Mouse (Mus musculus) lung, postnatal 0 days (tissue): ENCODE measurements at regions not wholly inside any gene's neighbourhood (a gene's known extent, or its start where the extent isn't known, plus 50 kb on each side); places are given as distances from the start of the nearest gene placed in this dataset.
"Not testable (repeated sequence)": the region's sequence is repeated elsewhere in the genome, so short reads cannot be mapped to it uniquely, and the experiment has no call there.

Experiments
- ATAC-seq: fragments of 200-750 bp; cut with Nextera tagmentation; 2 replicates; pipeline ENCODE4 v1.8.0; 2017; ENCODE audit warnings: moderate library complexity
- DNase-seq: peaks from one replicate; pipeline ENCODE4 v3.0.0-alpha.2; 2016; ENCODE audit warnings: low spot score
- H3K27ac ChIP-seq: fragments of 300-500 bp; sonication (generic); 2 replicates; pipeline ENCODE4 v1.5.1; 2014; ENCODE audit warnings: antibody characterized with exemption, mild to moderate bottlenecking, low read length, mixed read lengths
- H3K27me3 ChIP-seq: fragments of 300-500 bp; sonication (generic); replicated peaks from 2 replicates; pipeline ENCODE4 v1.6.1; 2014; ENCODE audit warnings: low read length, mixed read lengths; ENCODE audit not compliant: insufficient read depth
- H3K36me3 ChIP-seq: fragments of 300-500 bp; sonication (generic); 2 replicates; pipeline ENCODE4 v1.6.1; 2014; ENCODE audit warnings: low read length, mixed read lengths; ENCODE audit not compliant: insufficient read depth
- H3K4me1 ChIP-seq: fragments of 300-500 bp; sonication (generic); 2 replicates; pipeline ENCODE4 v1.6.1; 2014; ENCODE audit warnings: antibody characterized with exemption, low read depth, low read length, mixed read lengths; ENCODE audit not compliant: insufficient read depth
- H3K4me2 ChIP-seq: fragments of 300-500 bp; sonication (generic); replicated peaks from 2 replicates; pipeline ENCODE4 v1.6.1; 2014; ENCODE audit warnings: low read depth, mild to moderate bottlenecking, low read length, moderate library complexity, mixed read lengths
- H3K4me3 ChIP-seq: fragments of 300-500 bp; sonication (generic); 2 replicates; pipeline ENCODE4 v1.5.1; 2014; ENCODE audit warnings: low read depth, low read length
- H3K9ac ChIP-seq: fragments of 300-500 bp; sonication (generic); replicated peaks from 2 replicates; pipeline ENCODE4 v1.6.1; 2014; ENCODE audit warnings: low read depth, mild to moderate bottlenecking
- H3K9me3 ChIP-seq: fragments of 300-500 bp; sonication (generic); 2 replicates; pipeline ENCODE4 v1.6.1; 2016; ENCODE audit warnings: low read length, mixed read lengths
- CTCF ChIP-seq: IDR thresholded peaks from 2 replicates; pipeline ENCODE4 v1.5.1; 2016; ENCODE audit warnings: antibody characterized with exemption, mild to moderate bottlenecking
- EP300 ChIP-seq: IDR thresholded peaks from 2 replicates; pipeline ENCODE4 v1.6.1; 2016; ENCODE audit warnings: antibody characterized with exemption, mild to moderate bottlenecking, control low read depth
- WGBS: fragments of 180-500 bp; shearing (Covaris S2); extraction: QIAGEN DNeasy Blood & Tissue Kit; methylation state at CpG from one replicate; pipeline ENCODE4 v1.1.7; 2014; 5-methylcytosine and 5-hydroxymethylcytosine counted together

GRCm38 (mm10) chr1:12577027-12577703 lies 1163.3 kb downstream of the A830018L16Rik start:
- 22% methylated on average over 12 of the region's 13 CpGs for WGBS
- no peak for TF ChIP-seq CTCF
- no peaks in the 10 kb centered on the region for H3K9me3 ChIP-seq
- DNase-seq (no peak), ATAC-seq (no peak)
- no peak overlapping the region for H3K9ac ChIP-seq
- H3K4me1 ChIP-seq = no peaks in the 10 kb centered on the region
- H3K27me3 ChIP-seq = no peaks in the 10 kb centered on the region
- H3K36me3 ChIP-seq = no peaks in the 10 kb centered on the region
- H3K27ac ChIP-seq = no peak overlapping the region
- H3K4me2 ChIP-seq = no peak overlapping the region
- no peak overlapping the region for H3K4me3 ChIP-seq

GRCm38 (mm10) chr1:12577978-12578377 lies 1164.1 kb downstream of the A830018L16Rik start:
- Histone ChIP-seq H3K4me2 (no peak overlapping the region), H3K9ac (no peak overlapping the region), H3K27me3 (no peaks in the 10 kb centered on the region), H3K4me3 (no peak overlapping the region), H3K36me3 (no peaks in the 10 kb centered on the region), H3K27ac (no peak overlapping the region), H3K9me3 (no peaks in the 10 kb centered on the region), H3K4me1 (no peaks in the 10 kb centered on the region)
- no peak for TF ChIP-seq EP300
- no peak for TF ChIP-seq CTCF
- DNase-seq = no peak
- 97% methylated on average over 1 of the region's 1 CpGs for WGBS
- no peak for ATAC-seq

- ATAC-seq (no peak), DNase-seq (no peak)
Observed at GRCm38 (mm10) chr1:12583012-12583411, 1169.1 kb downstream of the A830018L16Rik start.

GRCm38 (mm10) chr1:12586981-12587380 lies 1173.1 kb downstream of the A830018L16Rik start:
- not testable (repeated sequence) for H3K4me2 ChIP-seq, H3K4me3 ChIP-seq, H3K27ac ChIP-seq, H3K4me1 ChIP-seq, DNase-seq, H3K9me3 ChIP-seq, H3K9ac ChIP-seq, ATAC-seq, H3K27me3 ChIP-seq, H3K36me3 ChIP-seq
- 92% methylated on average over 6 of the region's 6 CpGs for WGBS

More at GRCm38 (mm10) chr1:12583012-12583411, 1169.1 kb downstream of the A830018L16Rik start:
- Histone ChIP-seq H3K9me3 (no peaks in the 10 kb centered on the region), H3K27ac (no peak overlapping the region), H3K4me2 (no peak overlapping the region), H3K4me1 (no peaks in the 10 kb centered on the region), H3K27me3 (no peaks in the 10 kb centered on the region), H3K36me3 (no peaks in the 10 kb centered on the region), H3K9ac (no peak overlapping the region), H3K4me3 (no peak overlapping the region)
- TF ChIP-seq EP300 (no peak), CTCF (no peak)
- 84% methylated on average over 3 of the region's 3 CpGs for WGBS

- no peak for TF ChIP-seq EP300
- TF ChIP-seq CTCF = no peak
- Histone ChIP-seq H3K9ac (no peak overlapping the region), H3K27ac (no peak overlapping the region), H3K27me3 (no peaks in the 10 kb centered on the region), H3K9me3 (no peaks in the 10 kb centered on the region), H3K4me3 (no peak overlapping the region), H3K4me1 (no peaks in the 10 kb centered on the region), H3K36me3 (no peaks in the 10 kb centered on the region), H3K4me2 (no peak overlapping the region)
- no peak for DNase-seq
- WGBS = 75% methylated on average over 4 of the region's 4 CpGs
- ATAC-seq = no peak
Observed at GRCm38 (mm10) chr1:12612102-12612501, 1198.2 kb downstream of the A830018L16Rik start.

- no peaks in the 10 kb centered on the region for H3K4me1 ChIP-seq
- no peak overlapping the region for H3K27ac ChIP-seq
- no peak overlapping the region for H3K9ac ChIP-seq
- no peaks in the 10 kb centered on the region for H3K27me3 ChIP-seq
- ATAC-seq (no peak), DNase-seq (no peak)
- no peaks in the 10 kb centered on the region for H3K9me3 ChIP-seq
- TF ChIP-seq EP300 (no peak), CTCF (no peak)
- H3K4me3 ChIP-seq = no peak overlapping the region
- 76% methylated on average over 3 of the region's 3 CpGs for WGBS
- no peak overlapping the region for H3K4me2 ChIP-seq
- H3K36me3 ChIP-seq = no peaks in the 10 kb centered on the region
Observed at GRCm38 (mm10) chr1:12615303-12615702, 1201.4 kb downstream of the A830018L16Rik start.
